In the genomic region with DNA sequence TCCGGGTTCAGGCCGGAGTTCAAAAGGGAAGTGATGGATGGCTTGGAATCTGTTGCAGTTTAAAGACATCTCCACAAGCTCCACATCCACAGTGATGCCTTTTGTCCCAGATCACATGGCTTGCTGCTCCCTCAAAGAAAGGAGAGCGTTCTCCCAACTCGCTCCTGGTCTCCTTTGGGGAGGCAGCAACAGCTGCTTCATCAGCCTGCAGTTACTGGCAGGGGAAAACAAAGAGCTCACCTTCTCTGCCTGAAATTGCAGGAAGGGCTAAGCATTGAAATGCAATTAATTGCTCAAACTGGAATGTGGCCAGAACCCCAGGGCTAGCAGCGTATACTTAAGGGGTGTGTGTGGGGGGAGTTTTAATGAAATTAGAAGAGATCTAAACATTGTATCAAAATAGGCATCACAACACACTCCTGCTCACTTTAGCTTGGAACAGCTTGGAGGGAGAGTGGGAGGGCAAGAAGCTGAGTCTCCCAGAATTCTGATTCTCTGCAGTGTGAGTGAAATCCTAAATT, we compare ENCODE assay signal across 8 mouse cellular contexts.
DNase-seq lines count a peak whose midpoint lies in the region; ATAC-seq and TF ChIP-seq lines count a peak whose summit lies in the region.

No protein-coding gene starts in this region.

- TF ChIP-seq POLR2A in kidney, adult 2 months (IDR thresholded peaks at IDR 0.05; ENCODE audit: low read depth, low read length): no peak

- H3K27me3 ChIP-seq in kidney, embryonic 14.5 days (ENCODE audit: control insufficient read depth, insufficient read depth, low read length): no peaks in the 10 kb centered on the region
- no peaks in the 10 kb centered on the region for H3K27me3 ChIP-seq in kidney, adult 2 months (replicated peaks; ENCODE audit: control insufficient read depth, insufficient read depth, low read length)
- H3K27me3 ChIP-seq in embryonic facial prominence, embryonic 14.5 days (replicated peaks; ENCODE audit: control insufficient read depth, insufficient read depth, low read length): no peaks in the 10 kb centered on the region
- H3K27me3 ChIP-seq in neural tube, embryonic 14.5 days (ENCODE audit: control insufficient read depth, insufficient read depth, low read length): no peaks in the 10 kb centered on the region
- no peaks in the 10 kb centered on the region for H3K27me3 ChIP-seq in liver, embryonic 12.5 days (replicated peaks)

- intact Hi-C loops in gastrocnemius, adult 2 months (cut with DNase I): no loop called here

- H3K27ac ChIP-seq in kidney, embryonic 14.5 days (ENCODE audit: low read depth, low read length): no peak overlapping the region
- no peak overlapping the region for H3K27ac ChIP-seq in kidney, adult 2 months (ENCODE audit: insufficient read depth, low read depth, low read length)
- H3K27ac ChIP-seq in embryonic facial prominence, embryonic 14.5 days (replicated peaks; ENCODE audit: low read depth, low read length): no peak overlapping the region
- H3K27ac ChIP-seq in neural tube, embryonic 14.5 days (ENCODE audit: low read depth, low read length): no peak overlapping the region
- no peak overlapping the region for H3K27ac ChIP-seq in liver, embryonic 12.5 days
- no peak overlapping the region for H3K27ac ChIP-seq in gastrocnemius, adult 2 months

- H3K9ac ChIP-seq in kidney, embryonic 14.5 days (ENCODE audit: low read depth, low read length): no peak overlapping the region
- H3K9ac ChIP-seq in embryonic facial prominence, embryonic 14.5 days (ENCODE audit: low read depth, low read length): no peak overlapping the region
- H3K9ac ChIP-seq in neural tube, embryonic 14.5 days (replicated peaks; ENCODE audit: low read depth, low read length): no peak overlapping the region
- no peak overlapping the region for H3K9ac ChIP-seq in liver, embryonic 12.5 days

- DNase-seq in kidney, adult 2 months: no peak
- peak; percentile 67 for DNase-seq in embryonic facial prominence, embryonic 14.5 days (ENCODE audit: low spot score)
- peak; percentile 10 to 28 for DNase-seq in left cerebral cortex, adult 8-10 months (ENCODE audit: low spot score in 2 of 2)
- DNase-seq in gastrocnemius, adult 2 months: no peak
- DNase-seq in lung, postnatal 4 days: no peak

- H3K4me3 ChIP-seq in kidney, embryonic 14.5 days (ENCODE audit: low read length): no peak overlapping the region
- no peak overlapping the region for H3K4me3 ChIP-seq in kidney, adult 2 months (ENCODE audit: insufficient read depth, low read depth, low read length)
- H3K4me3 ChIP-seq in embryonic facial prominence, embryonic 14.5 days (ENCODE audit: low read depth, low read length): no peak overlapping the region
- no peak overlapping the region for H3K4me3 ChIP-seq in neural tube, embryonic 14.5 days (ENCODE audit: low read depth, low read length)
- no peak overlapping the region for H3K4me3 ChIP-seq in liver, embryonic 12.5 days
- no peak overlapping the region for H3K4me3 ChIP-seq in gastrocnemius, adult 2 months

- WGBS in kidney, embryonic 14.5 days: 10% methylated on average over 5 of the region's 5 CpGs
- 30% methylated on average over 5 of the region's 5 CpGs for WGBS in kidney, adult 2 months
- WGBS in embryonic facial prominence, embryonic 14.5 days: 23% methylated on average over 5 of the region's 5 CpGs
- WGBS in neural tube, embryonic 14.5 days: 6% methylated on average over 5 of the region's 5 CpGs
- WGBS in liver, embryonic 12.5 days (ENCODE audit: insufficient replicate concordance): 40% methylated on average over 5 of the region's 5 CpGs

- no peaks in the 10 kb centered on the region for H3K9me3 ChIP-seq in kidney, embryonic 14.5 days (ENCODE audit: control insufficient read depth, low read length)
- no peaks in the 10 kb centered on the region for H3K9me3 ChIP-seq in embryonic facial prominence, embryonic 14.5 days (ENCODE audit: control insufficient read depth, low read length)
- no peaks in the 10 kb centered on the region for H3K9me3 ChIP-seq in neural tube, embryonic 14.5 days (ENCODE audit: control insufficient read depth, low read length)
- H3K9me3 ChIP-seq in liver, embryonic 12.5 days (replicated peaks): peaks cover 9% of the 10 kb centered on the region; the same call in 1 of the 2 replicates

- ATAC-seq in kidney, embryonic 14.5 days (ENCODE audit: low FRiP score, low TSS enrichment): 0 out of 2 replicates have a peak, but pooled peaks have one; percentile 18
- ATAC-seq in embryonic facial prominence, embryonic 14.5 days (ENCODE audit: low read depth): peak; percentile 62; the same call in 1 of the 2 replicates
- peak; percentile 51; the same call in 1 of the 2 replicates for ATAC-seq in neural tube, embryonic 14.5 days (ENCODE audit: low read depth)
- ATAC-seq in liver, embryonic 12.5 days: no peak

- peaks cover 6% of the 10 kb centered on the region; the same call in 1 of the 2 replicates for H3K4me1 ChIP-seq in kidney, embryonic 14.5 days (ENCODE audit: control insufficient read depth, insufficient read depth, low read length)
- no peaks in the 10 kb centered on the region for H3K4me1 ChIP-seq in kidney, adult 2 months (ENCODE audit: control insufficient read depth, insufficient read depth, low read length)
- H3K4me1 ChIP-seq in embryonic facial prominence, embryonic 14.5 days (ENCODE audit: control insufficient read depth, insufficient read depth, low read length): peaks cover 7% of the 10 kb centered on the region; the same call in 1 of the 2 replicates
- peaks cover 7% of the 10 kb centered on the region for H3K4me1 ChIP-seq in neural tube, embryonic 14.5 days (ENCODE audit: control insufficient read depth, insufficient read depth, low read length)
- H3K4me1 ChIP-seq in liver, embryonic 12.5 days: no peaks in the 10 kb centered on the region

- no peak overlapping the region; the same call in 1 of the 2 replicates for H3K4me2 ChIP-seq in kidney, embryonic 14.5 days (replicated peaks; ENCODE audit: low read depth, low read length)
- no peak overlapping the region for H3K4me2 ChIP-seq in embryonic facial prominence, embryonic 14.5 days (ENCODE audit: low read depth, low read length)
- H3K4me2 ChIP-seq in neural tube, embryonic 14.5 days (ENCODE audit: low read depth, low read length): peak overlapping the region; percentile 31; the same call in 1 of the 2 replicates
- H3K4me2 ChIP-seq in liver, embryonic 12.5 days: no peak overlapping the region

- no peak for TF ChIP-seq CTCF in kidney, adult 2 months (conservative IDR thresholded peaks at IDR 0.05; ENCODE audit: insufficient read depth, insufficient read length, low read depth, low read length)
- no peak for TF ChIP-seq CTCF in gastrocnemius, adult 2 months (IDR thresholded peaks at IDR 0.05)

- no peaks in the 10 kb centered on the region for H3K36me3 ChIP-seq in kidney, embryonic 14.5 days (ENCODE audit: control insufficient read depth, insufficient read depth, low read length)
- H3K36me3 ChIP-seq in kidney, adult 2 months (ENCODE audit: control insufficient read depth, insufficient read depth, low read length): no peaks in the 10 kb centered on the region
- no peaks in the 10 kb centered on the region for H3K36me3 ChIP-seq in embryonic facial prominence, embryonic 14.5 days (ENCODE audit: control insufficient read depth, insufficient read depth, low read length)
- no peaks in the 10 kb centered on the region for H3K36me3 ChIP-seq in neural tube, embryonic 14.5 days (ENCODE audit: control insufficient read depth, insufficient read depth, low read length)
- H3K36me3 ChIP-seq in liver, embryonic 12.5 days: no peaks in the 10 kb centered on the region

Comparison
In these comparisons a context has a peak if more than half of its experiments do, and no peak if none do; other contexts are left out.
1. DNase-seq: peak in embryonic facial prominence, embryonic 14.5 days (single experiment) and left cerebral cortex, adult 8-10 months (2 of 2); none in kidney, adult 2 months (single experiment), gastrocnemius, adult 2 months (single experiment) and lung, postnatal 4 days (0 of 2).